Mouse (Mus musculus) G1E-ER4 (cell line): ENCODE data around the gene Ccnjl. TPM values are rescaled to one million over a fixed set of nuclear protein-coding genes. Genes with fewer than 3 reads are reported as not detected.

ENCODE experiments used
- GATA1 ChIP-seq: IDR thresholded peaks from one replicate; pipeline ENCODE4 v1.8.0; 2012; ENCODE audit warnings: low read length, inconsistent platforms
- polyA plus RNA-seq: library from polyadenylated mRNA; stranded (reverse); fragments of >175 nt; gene quantifications from 2 replicates; pipeline ENCODE4 v1.2.3, GENCODE M21; 2012

Ccnjl gene
- polyA plus RNA-seq, 1 experiment: not detected

GRCm38 (mm10) chr11:43621769-43622168, 93.2 kb downstream of the Ccnjl start:
- no peak for TF ChIP-seq GATA1

GRCm38 (mm10) chr11:43624341-43624740, 95.8 kb downstream of the Ccnjl start:
- no peak for TF ChIP-seq GATA1

DNA sequence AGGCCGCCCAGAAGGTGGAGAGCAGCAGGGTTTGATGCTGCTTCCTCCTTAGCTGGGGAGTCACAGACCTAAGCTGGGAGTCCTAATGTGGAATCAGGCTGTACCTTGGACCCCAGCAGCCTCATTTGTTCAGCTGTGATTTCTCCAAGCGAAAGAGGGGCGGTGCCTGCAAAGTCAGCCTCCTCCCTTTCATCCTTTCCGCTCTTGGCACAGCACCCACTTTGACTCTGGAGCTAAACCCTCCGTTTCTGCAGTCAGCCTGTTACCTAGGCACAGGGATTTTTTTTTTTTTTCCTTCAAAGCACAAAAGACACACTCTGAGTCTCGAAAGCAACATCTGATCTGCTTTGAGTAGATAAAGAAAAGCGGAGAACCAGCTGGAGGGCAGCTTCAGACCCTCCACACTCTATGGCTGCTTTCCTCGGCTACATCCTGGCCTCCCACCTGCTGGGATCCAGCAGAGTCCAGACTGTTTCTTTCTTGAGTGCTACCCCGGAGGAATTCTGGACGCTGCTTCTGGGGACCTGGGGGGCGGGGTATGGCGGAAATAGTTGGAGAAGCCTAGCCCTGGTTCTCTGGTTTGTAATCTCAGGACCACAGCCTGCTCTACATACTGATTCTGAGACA, 97.8 kb downstream of the Ccnjl start:
- TF ChIP-seq GATA1: no peak

DNA sequence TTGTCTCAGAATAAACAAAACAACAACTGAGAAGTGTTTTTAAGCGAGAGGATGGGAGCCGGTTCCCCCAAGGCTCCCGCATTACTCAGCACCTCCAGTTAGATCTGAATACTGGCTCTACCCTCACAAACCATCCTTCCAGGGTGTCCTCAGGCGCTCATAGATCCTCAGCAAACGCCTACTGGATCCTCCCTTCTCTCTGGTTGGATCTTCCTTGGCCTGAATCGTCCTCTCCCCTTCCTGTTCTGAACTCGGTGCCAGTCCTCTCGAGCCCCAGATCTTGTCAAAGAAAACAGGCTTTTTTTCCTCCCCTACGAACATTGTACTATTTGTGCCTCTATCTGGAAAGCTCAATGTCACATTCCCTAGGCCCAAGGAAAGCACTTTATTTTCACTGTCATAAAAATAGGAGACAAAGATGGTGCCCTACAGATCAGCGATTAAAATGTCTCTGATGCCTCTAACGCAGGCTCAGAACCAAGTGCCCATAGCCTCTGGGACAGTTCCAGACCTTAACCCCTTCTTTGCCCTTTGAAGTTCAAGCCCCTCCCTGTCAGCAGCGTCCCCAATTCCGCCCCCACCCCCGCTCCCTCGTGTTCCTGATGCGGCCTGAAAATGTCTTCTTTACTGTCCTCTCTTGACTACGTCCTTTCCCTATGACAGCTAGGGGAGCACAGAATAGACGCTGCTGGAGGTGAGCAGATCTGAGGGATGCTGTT, 98.5 kb downstream of the Ccnjl start:
- no peak for TF ChIP-seq GATA1

- TF ChIP-seq GATA1: no peak
These were observed 103.1 kb downstream of the Ccnjl start for GRCm38 (mm10) chr11:43631645-43632044.

DNA sequence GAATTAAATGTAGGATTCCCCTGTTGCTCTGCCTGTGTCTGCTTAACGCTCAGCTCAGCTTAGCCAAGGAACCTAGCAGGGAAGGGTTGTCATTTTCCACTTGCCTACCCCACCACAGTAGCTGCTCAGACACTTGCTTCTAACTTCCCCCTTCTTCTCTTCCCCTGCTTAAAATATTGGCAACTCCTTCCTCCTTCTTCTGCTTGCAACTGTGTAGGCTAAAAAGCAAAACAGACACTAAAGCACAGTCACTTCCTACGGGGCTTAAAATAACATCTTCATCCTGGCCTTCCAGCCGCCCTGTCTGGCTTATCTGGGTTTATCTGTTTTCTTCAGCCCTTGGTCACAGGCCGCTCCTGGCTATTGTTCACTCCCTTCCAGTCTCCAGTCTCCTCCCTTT, 104.0 kb downstream of the Ccnjl start:
- TF ChIP-seq GATA1: no peak

GRCm38 (mm10) chr11:43633165-43633564, 104.6 kb downstream of the Ccnjl start:
- no peak for TF ChIP-seq GATA1

DNA sequence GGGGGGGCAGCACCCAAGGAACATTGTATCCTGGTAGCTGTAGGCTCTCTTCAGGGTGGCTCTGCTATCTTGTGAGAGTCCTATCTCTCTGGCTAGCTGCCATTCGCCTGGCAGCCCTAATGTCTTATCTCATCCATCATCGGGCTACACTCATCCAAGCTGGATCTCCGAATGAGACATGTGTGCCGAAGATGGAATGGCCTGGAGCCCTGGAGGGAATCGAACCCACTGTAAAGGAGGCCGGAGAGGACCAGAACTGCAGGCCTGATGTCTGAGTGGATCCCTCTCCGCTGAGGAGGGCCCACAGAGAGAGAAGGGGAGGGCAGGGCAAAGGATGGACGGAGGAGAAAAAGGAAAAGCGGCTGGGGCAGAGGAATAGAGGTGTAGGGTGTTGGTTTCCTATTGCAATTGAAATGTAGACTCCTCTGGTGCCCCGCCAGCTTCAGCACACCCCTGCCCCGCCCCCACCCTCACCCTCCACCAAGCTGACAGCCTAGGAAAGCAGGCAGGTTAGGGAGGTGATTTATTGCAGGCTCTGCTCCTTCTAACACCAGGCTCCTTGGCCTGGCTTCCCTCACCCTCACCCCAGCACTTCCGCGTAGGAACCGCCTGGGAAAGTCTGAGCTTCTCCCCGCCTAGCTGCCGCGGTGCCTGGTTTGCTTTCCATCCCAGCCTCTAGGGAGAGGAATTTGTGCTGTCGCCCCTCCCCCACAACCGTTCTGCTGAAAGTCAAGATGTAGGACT, 105.2 kb downstream of the Ccnjl start:
- no peak for TF ChIP-seq GATA1

Other genes starting within 250 kb of the Ccnjl start
- gene Pttg1, start 102.5 kb upstream of the Ccnjl start, polyA plus RNA-seq: 4.3 and 5.1 TPM in 2 replicates
- 2.6 and 3.6 TPM in 2 replicates for gene Slu7, start 95.0 kb upstream of the Ccnjl start, polyA plus RNA-seq
- not detected in 2 replicates for gene C1qtnf2, start 54.5 kb upstream of the Ccnjl start, polyA plus RNA-seq
- gene 4933415A04Rik, start 58.3 kb downstream of the Ccnjl start, polyA plus RNA-seq: not detected in 2 replicates
- gene Fabp6, start 72.8 kb downstream of the Ccnjl start, polyA plus RNA-seq: not detected in 2 replicates
- gene Pwwp2a, start 153.2 kb downstream of the Ccnjl start, polyA plus RNA-seq: 5.3 and 6.8 TPM in 2 replicates
- gene Ttc1, start 219.2 kb downstream of the Ccnjl start, polyA plus RNA-seq: 10.7 and 21.4 TPM in 2 replicates